Mouse (Mus musculus) central nervous system, embryonic 11.5 days (tissue): ENCODE measurements around the gene Pcyt1b. TPM values are rescaled to one million over a fixed set of nuclear protein-coding genes. Genes with fewer than 3 reads are reported as not detected.

Experiments
- polyA plus RNA-seq: library from polyadenylated mRNA; depleted of rRNA; stranded (reverse); fragments of >200 nt; gene quantifications from 2 replicates; pipeline ENCODE4 v1.2.3, GENCODE M21; 2012; rRNA removed

The Pcyt1b gene
- polyA plus RNA-seq: 8.4 and 11.0 TPM in 2 replicates

DNA sequence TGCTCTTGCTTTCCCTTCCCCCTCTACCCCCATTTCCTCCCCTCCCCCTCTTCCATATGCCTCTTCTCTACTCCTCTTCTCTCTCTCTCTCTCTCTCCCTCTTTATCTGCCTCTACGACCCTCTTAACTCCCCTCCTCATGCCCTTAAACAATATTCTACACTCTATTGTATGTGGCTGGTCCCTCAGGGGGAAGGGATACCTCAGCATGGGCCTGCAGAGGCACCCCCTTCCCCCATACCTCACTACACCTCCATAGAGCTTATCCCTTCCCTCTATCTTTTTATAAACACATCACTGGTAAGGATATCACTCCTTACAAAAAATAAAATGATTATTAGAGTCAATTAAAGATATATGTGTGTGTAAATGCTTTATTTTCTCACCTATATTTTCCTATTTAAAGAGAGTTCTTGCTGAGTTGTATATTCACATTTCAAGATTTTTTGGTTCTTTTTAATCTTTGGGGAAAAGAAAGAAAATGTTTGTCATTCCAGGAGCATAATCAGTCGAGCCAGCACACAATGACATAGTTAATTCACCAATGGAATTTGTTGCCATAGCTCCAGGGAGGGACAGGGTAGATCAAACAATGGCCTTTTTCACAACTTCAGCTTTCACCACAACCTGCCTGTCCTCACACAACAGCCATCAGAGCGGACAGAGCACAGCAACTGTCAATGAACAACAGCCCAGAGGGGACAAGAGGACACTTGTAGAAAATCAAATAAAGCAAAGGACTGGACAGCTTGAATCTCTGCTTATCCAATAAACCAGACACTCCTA, at the start of gene Pcyt1b:
Gene Pcyt1b (plus strand): TSS at position 646 of the 785 bp plus-strand sequence.

DNA sequence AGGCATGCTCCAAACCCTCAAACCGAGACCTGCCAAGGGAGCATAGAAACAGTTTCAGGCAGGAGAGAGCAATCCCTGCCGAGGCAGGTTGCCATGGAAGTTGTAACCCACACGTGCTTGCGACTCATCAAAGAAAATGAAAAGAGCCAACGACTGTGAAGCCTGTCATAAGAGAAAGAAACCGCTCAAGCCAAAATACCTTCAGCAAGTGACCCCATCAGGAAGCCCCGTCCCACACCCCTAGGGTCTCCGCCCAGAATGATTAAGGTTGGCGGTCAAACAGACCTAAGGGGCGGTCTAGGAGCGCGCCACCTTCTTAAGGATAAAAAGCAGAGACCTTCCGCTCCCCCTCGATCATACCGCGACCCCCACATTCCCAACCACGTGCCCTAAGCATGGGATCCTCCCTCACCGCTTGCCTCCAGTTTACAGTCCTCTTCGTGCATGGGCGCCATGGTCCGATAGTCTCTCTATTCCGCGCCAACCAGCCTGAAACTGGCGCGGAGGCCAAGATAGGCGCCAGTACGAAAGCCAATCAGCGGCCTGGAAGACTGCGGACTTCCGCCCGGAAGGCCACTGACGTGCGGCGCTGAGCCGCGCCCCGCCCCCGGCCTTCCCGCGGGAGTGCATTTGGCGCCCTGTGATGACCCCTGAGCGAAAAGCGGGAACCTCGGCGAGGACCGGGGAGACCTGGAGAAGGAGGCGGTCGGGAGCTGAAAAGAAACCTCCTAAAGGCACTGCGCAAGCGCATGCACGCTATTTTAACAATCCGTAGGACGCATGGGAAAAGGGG, 22.8 kb upstream of the Pcyt1b start, which contains the start of gene Pola1:
Gene Pola1 (minus strand): TSS at position 499 of the 793 bp plus-strand sequence.

Other genes starting within 250 kb of the Pcyt1b start
- gene Pola1, start 22.7 kb upstream of the Pcyt1b start, polyA plus RNA-seq: 14.7 and 14.9 TPM in 2 replicates
- 15.6 and 31.4 TPM in 2 replicates for gene Pdk3, start 177.3 kb downstream of the Pcyt1b start, polyA plus RNA-seq